Mouse (Mus musculus): ENCODE data around the gene Nup188.
A peak's percentile ranks its signal among the peaks of the same experiment; 100 is the strongest.

The Nup188 gene

GRCm38 (mm10) chr2:30351149-30351548 is 65.0 kb downstream of the Nup188 start:
- no peak for DNase-seq (ENCODE audit: low spot score in 2 of 2)

- no peak for DNase-seq (ENCODE audit: low spot score in 2 of 2)
Measured at GRCm38 (mm10) chr2:30355861-30356260, 69.7 kb downstream of the Nup188 start.

- DNase-seq (ENCODE audit: low spot score in 2 of 2): no peak
Measured at GRCm38 (mm10) chr2:30356266-30356665, 70.1 kb downstream of the Nup188 start.

GRCm38 (mm10) chr2:30356906-30357305 is 70.7 kb downstream of the Nup188 start:
- no peak for DNase-seq (ENCODE audit: low spot score in 2 of 2)

- DNase-seq (ENCODE audit: low spot score in 2 of 2): no peak
Measured at GRCm38 (mm10) chr2:30357552-30358510, 71.6 kb downstream of the Nup188 start.

- DNase-seq (ENCODE audit: low spot score in 2 of 2): peak; percentile 82 to 85
Measured at GRCm38 (mm10) chr2:30358533-30359531, 72.6 kb downstream of the Nup188 start, which contains the start of gene Sh3glb2. TSS of gene Sh3glb2 (minus strand) at chr2:30359337.

- no peak for DNase-seq (ENCODE audit: low spot score in 2 of 2)
Measured at GRCm38 (mm10) chr2:30360626-30361025, 74.4 kb downstream of the Nup188 start.

- no peak for DNase-seq (ENCODE audit: low spot score in 2 of 2)
Measured at GRCm38 (mm10) chr2:30362865-30363264, 76.7 kb downstream of the Nup188 start.

GRCm38 (mm10) chr2:30363773-30364650 is 77.8 kb downstream of the Nup188 start, which contains the start of gene Miga2:
TSS of gene Miga2 (plus strand) at chr2:30364233.
- peak; percentile 99 for DNase-seq (ENCODE audit: low spot score in 2 of 2)

GRCm38 (mm10) chr2:30365281-30366069 is 79.3 kb downstream of the Nup188 start:
- DNase-seq (ENCODE audit: low spot score in 2 of 2): no peak

GRCm38 (mm10) chr2:30366203-30366602 is 80.0 kb downstream of the Nup188 start:
- DNase-seq (ENCODE audit: low spot score in 2 of 2): no peak

- no peak for DNase-seq (ENCODE audit: low spot score in 2 of 2)
Measured at GRCm38 (mm10) chr2:30371544-30371943, 85.3 kb downstream of the Nup188 start.

- DNase-seq (ENCODE audit: low spot score in 2 of 2): no peak
Measured at GRCm38 (mm10) chr2:30372726-30373125, 86.5 kb downstream of the Nup188 start.

- DNase-seq (ENCODE audit: low spot score in 2 of 2): no peak
Measured at GRCm38 (mm10) chr2:30375893-30376292, 89.7 kb downstream of the Nup188 start.

GRCm38 (mm10) chr2:30377721-30378120 is 91.5 kb downstream of the Nup188 start:
- DNase-seq (ENCODE audit: low spot score in 2 of 2): no peak

- DNase-seq (ENCODE audit: low spot score in 2 of 2): no peak
Measured at GRCm38 (mm10) chr2:30379307-30379706, 93.1 kb downstream of the Nup188 start.

GRCm38 (mm10) chr2:30380564-30381376 is 94.6 kb downstream of the Nup188 start:
- no peak for DNase-seq (ENCODE audit: low spot score in 2 of 2)

- peak; percentile 28 to 31 for DNase-seq (ENCODE audit: low spot score in 2 of 2)
Measured at GRCm38 (mm10) chr2:30381377-30381725, 95.2 kb downstream of the Nup188 start.

- no peak for DNase-seq (ENCODE audit: low spot score in 2 of 2)
Measured at GRCm38 (mm10) chr2:30384814-30385213, 98.6 kb downstream of the Nup188 start.

Measured in spleen, postnatal 36 days (tissue).